Mouse (Mus musculus): ENCODE measurements at regions not wholly inside any gene's neighbourhood (a gene's known extent, or its start where the extent isn't known, plus 50 kb on each side); places are given as distances from the start of the nearest gene placed in this dataset.

DNA sequence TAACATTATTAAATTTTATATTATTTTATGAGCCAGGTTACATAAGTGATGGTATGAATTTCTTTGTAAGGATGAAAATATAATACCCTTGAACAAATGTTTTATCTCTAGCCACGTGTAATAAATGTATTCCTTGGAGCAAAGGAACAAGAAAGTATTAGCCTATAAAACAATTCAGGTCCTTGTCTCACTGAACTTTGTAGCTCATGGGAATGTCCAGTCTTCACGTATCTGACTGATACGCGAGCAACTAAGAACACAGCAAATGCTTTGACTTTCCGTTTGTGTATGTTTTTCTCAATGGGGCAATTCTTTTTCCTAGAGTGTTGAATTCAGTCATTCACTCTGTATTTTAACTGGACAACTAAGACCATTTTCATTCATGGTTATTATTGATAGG is 216.9 kb upstream of the Mettl25 start:
- intact Hi-C loops (cut with DNase I) = no loop called here
- no peak for DNase-seq (ENCODE audit: low spot score in 2 of 2)

DNA sequence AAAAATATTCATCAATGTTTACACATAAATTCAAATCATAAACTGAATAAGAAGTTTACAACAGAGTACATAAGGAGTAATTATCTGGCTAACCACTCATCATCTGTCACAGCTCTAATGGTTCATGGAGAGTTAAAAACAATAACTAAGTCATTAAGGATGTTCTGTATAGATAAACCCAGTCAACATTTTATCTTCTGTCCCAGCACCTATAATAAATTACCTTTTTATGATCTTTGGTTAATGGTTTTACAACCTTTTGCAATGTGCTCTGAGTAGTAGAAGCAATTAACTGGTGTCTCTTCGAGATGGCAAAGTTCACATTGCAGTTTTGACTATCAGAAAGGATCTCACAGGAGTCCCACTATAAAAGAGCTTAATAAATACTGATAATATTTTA is 197.3 kb upstream of the Mettl25 start:
- no peak for DNase-seq (ENCODE audit: low spot score in 2 of 2)

DNA sequence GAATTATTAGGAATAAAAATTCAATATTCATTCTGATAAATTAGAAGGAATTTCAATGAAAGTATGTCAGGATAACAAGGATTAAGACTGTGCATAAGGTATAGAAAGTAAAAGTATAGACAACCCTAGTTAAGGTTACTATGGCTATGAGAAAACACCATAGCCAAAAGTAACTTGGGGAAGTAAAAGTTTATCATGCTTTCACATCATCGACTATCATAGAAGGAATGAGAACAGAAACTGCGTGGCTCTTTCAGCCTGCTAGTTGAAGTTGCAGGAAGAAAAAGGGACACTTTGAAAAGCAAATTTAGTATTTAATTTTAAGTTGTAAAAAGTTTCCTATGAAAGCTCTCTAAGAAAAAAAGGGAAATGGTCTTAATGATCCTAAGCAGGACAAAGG is 196.9 kb upstream of the Mettl25 start:
- DNase-seq (ENCODE audit: low spot score in 2 of 2) = no peak
- intact Hi-C loops (cut with DNase I) = no loop called here

More for the DNA sequence above, 197.3 kb upstream of the Mettl25 start:
- intact Hi-C loops (cut with DNase I) = no loop called here

DNA sequence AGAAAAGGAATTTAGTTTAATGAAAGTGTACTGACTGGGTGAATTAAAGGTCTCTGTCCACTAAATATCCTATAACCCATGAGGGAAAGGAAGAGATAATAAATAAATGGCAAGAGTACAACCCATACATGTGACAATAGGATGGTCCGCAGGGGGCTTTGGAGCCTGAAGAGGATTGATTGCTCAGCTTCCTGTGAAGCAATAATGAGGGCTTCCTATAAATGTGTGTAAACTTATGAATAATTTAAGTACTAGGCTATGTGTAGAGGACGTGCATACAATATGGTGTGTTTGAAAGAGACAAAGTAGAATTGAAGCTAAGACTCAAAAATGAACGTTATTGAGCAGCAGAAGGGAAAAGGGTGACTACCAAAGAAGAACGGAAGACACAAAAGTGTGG is 192.2 kb upstream of the Mettl25 start:
- intact Hi-C loops (cut with DNase I) = no loop called here
- DNase-seq (ENCODE audit: low spot score in 2 of 2) = no peak

DNA sequence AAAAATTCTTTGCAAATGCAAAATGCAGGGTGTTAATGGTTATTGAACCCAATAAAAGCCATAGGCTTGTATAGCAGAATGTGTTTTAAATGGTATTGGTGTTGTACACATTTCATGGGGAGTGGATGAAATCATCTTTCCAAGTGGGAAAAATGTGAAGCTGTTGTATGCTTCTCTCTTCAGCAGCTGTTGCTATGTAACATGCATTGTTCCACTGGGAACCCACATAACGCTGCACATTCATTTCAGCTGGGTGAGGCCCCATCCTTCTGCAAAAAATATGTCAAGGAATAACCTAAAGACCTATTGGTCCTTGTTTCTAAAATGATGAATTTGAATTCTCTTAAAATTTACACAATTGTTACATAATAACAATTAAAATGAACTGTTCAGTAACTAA is 183.5 kb upstream of the Mettl25 start:
- intact Hi-C loops (cut with DNase I) = no loop called here
- DNase-seq (ENCODE audit: low spot score in 2 of 2) = no peak

DNA sequence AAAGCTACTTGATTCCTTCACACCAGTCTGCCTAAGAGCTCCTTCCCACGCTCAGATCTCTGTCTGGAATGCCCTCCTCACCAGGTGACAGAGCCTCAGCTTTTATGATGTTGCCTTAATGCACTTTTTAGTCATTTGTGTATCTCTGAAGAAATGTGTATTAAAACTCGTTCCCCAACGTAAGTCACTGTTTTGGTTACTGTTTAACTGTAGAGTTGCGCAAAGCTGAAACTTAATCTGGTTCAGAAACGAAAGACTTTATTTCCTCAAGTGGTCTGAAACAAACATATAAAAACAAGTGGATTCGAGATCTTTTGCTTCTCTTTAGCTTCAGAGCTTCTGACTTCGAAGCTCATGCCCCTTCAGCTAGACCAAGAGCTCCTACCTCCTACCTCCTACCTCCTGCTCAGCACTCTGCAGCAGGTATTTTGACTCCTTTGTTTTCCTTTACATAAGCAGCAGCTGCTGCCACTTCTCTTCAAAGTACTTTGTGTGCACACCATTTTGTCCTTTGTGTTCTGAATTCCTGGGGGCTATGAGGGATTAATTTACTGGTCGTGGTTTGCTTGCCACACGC is 182.5 kb upstream of the Mettl25 start:
- no peak for DNase-seq (ENCODE audit: low spot score in 2 of 2)
- intact Hi-C loops (cut with DNase I) = no loop called here

DNA sequence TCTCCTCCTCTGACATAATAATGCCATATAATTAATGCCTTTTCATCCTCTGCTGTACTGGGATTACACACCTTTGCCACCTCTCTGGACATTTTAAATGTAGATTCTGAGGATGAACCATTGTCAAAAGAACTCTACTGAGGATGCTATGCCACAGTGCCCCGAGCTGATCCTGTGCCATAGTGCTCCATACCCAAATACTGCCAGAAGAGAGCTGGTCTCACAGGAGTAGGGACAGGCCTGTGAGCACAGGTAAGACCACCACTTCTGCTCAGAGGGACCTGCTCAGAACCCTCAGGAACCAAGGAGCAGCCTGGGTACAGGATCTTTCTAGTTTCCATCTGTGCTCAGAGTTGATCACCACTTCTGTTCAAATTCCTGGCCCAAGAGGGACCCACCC is 174.8 kb upstream of the Mettl25 start:
- intact Hi-C loops (cut with DNase I) = no loop called here
- DNase-seq (ENCODE audit: low spot score in 2 of 2) = no peak

DNA sequence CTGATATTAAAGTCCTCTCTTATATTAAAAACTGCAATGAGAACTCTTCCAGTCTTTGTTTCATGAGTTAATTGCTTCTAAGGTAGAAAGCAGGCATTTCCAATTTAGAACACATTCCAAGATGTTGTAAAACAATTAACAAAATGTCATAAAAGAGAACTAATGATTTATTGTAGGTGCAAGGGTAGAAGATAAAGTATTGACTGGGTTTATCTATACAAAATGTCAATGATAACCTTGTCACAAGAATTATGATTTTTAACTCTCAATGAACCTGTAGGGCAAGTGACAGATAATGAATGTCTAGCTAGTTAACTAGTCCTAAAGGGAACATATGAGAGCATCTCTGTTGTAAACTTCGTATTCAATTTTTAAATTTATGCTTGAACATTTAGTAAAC is 174.3 kb upstream of the Mettl25 start:
- no peak for DNase-seq (ENCODE audit: low spot score in 2 of 2)

DNA sequence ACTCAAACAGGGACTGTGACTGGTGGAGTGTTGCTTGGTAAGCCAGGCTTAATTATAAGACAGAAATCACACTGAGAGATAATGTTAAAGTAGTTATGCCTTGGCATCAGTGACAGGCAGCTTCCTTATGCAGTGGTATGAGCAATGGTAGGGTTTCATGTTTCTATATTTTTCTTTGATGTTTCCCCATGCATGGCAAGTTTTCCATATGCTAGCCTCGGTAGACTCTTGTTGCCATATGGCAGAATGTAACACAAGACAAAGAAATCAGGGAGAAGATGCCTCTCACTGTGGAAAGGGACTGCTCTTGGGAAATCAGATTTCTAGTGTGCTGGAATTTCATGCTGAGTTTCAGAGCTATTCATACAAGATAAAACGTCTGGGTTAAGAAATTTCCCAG is 169.0 kb upstream of the Mettl25 start:
- DNase-seq (ENCODE audit: low spot score in 2 of 2) = peak; percentile 5 to 13
- intact Hi-C loops (cut with DNase I) = no loop called here

More for the DNA sequence above, 174.3 kb upstream of the Mettl25 start:
- intact Hi-C loops (cut with DNase I) = no loop called here

DNA sequence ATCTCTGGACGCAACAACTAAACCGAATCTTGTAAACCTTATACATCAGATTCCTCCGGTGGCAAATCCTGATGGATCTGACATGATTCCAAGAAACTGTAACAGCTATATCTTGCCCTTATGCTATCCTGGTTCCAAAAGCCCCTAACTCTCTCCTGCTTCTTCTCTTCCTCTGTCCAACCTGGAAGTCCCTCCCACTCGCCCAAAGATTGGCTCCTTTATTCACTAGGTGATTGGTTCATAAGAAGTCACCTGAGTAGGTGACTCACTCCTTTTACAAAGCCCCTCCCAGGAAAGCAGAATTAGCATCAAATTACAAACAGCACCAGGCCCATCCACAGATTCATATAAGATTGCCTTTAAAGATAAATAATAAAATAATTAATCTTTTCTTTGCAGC is 166.2 kb upstream of the Mettl25 start:
- DNase-seq (ENCODE audit: low spot score in 2 of 2) = no peak

DNA sequence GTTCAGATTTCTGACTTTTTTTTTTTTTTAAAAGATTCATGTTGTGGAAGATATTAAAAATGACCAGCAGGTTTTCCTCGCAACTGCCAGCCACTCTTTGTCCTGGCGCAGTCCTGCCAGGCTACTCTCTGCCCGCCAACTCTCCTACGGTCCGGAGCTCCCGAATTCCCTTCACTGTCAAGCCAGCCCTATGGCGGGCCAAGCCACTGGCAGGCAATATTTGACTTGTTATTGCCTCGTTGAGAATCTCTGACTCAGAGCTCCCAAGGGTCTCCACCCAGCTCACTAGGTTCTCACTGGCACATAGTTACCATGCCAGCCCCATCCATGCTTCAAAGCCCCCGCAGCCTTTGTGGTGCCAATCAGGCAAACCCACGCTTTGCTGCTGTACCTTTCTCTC is 165.7 kb upstream of the Mettl25 start:
- intact Hi-C loops (cut with DNase I) = no loop called here
- DNase-seq (ENCODE audit: low spot score in 2 of 2) = no peak

More for the DNA sequence above, 166.2 kb upstream of the Mettl25 start:
- intact Hi-C loops (cut with DNase I) = no loop called here

DNA sequence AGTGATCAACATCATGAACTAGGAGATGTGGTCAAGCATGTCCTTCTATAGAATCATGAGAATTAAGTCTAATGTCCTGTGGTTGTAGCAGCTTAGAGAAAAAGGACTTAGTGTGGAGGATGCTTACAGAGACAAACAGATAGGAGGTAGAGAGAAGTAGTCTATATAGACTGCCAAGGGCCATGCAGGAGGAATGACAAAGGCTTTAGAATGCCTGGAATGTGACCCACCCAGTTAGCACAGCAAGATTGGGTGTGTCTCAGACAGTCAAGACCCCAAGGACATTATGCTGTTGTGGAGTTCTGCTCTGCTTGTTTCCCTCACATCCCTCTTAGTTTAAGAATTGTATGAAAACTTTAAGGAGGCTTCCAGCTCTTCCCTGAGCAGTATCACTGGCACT is 164.9 kb upstream of the Mettl25 start:
- DNase-seq (ENCODE audit: low spot score in 2 of 2) = no peak
- intact Hi-C loops (cut with DNase I) = no loop called here

DNA sequence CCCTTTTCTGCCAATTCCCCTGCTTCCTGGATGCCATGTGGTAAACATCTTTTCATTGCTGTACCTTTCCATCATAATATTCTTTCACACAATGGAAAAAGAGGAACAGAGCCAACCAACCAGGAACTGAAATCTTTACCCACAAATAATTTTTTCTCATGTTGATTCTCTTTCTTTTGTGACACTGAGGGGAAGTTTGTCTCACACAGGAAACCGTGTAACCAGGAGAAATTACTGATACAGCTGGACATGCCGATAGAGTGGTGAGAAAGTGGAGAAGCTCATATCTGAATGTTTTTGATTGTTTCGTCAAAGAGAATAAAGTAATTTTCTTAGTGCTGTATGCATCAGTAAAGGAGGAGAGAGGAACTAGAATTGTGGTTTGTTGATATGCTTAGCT is 116.3 kb upstream of the Mettl25 start:
- DNase-seq (ENCODE audit: low spot score in 2 of 2) = no peak
- intact Hi-C loops (cut with DNase I) = no loop called here

DNA sequence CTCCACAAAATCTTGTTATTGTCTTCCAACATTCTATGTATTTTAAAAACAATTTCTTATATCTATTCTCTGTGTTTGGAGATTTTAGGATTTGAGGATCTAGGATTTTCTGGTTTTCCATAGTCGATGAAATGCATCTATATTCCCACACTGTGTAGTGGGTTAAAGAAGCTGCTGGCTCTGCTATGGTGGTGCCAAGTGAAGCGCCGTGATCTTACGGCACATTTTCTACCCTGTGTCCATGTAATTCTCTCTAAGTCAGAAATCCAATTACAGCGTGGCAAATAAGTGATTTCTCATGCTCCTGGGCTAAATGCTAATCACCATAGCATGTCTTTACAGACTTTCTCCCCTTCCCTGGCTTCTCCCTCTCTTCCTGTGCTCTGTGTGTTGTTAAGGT is 92.1 kb upstream of the Mettl25 start:
- intact Hi-C loops (cut with DNase I) = no loop called here
- DNase-seq (ENCODE audit: low spot score in 2 of 2) = no peak

DNA sequence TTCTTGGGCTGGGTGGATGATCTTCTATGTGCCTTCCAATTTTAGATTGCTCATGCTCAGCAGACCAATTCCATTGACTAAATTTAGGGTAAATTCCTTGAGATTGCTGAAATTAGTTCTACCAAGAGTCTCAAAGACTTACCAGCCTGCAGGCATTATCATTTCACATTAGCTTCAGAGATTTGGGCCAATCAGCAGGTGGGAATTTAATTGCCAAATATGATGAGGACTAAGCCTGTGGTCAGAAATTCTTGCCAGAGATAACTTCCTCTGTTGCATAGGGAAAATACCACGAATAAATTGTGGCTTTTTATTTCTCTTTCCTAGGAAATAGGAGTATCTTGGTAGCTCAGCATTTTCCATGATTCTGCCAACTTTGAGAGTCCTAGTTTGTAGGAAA is 91.6 kb upstream of the Mettl25 start:
- intact Hi-C loops (cut with DNase I) = no loop called here
- DNase-seq (ENCODE audit: low spot score in 2 of 2) = no peak

DNA sequence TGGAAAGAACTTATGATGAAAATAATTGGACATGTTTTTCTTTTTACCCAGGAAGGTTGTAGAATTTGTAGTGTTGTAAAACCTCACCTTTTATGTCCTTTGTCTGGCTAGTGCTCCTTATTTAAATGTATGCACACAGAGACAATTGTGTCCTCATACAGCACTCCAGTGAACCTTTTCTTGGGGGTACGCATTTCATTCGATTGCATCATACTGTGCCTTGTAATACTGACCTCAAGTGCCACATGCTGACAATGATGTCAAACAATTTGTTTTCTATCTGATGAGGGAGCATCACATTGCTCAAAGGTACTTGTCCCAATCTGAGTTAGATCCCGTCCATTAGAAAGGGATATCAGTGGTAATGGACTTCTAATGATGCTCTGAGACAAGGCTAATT is 86.4 kb upstream of the Mettl25 start:
- intact Hi-C loops (cut with DNase I) = no loop called here
- no peak for DNase-seq (ENCODE audit: low spot score in 2 of 2)

DNA sequence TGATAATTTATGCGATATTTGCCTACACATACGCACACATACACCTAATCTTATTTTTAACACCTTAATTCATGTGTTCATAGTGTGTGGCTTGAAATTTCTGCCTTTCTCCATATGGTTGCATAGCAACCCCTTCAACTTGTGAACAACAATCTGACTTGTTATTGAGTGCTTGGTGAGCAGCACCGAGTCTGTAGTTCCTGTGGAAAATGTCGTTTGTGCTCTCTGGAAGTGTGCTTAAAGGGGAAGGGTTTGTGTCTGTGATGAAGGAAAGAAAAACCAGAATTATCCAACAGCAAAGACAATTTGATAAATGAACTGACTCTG is 85.7 kb upstream of the Mettl25 start:
- peak; percentile 4 for DNase-seq (ENCODE audit: low spot score in 2 of 2)
- intact Hi-C loops (cut with DNase I) = no loop called here

DNA sequence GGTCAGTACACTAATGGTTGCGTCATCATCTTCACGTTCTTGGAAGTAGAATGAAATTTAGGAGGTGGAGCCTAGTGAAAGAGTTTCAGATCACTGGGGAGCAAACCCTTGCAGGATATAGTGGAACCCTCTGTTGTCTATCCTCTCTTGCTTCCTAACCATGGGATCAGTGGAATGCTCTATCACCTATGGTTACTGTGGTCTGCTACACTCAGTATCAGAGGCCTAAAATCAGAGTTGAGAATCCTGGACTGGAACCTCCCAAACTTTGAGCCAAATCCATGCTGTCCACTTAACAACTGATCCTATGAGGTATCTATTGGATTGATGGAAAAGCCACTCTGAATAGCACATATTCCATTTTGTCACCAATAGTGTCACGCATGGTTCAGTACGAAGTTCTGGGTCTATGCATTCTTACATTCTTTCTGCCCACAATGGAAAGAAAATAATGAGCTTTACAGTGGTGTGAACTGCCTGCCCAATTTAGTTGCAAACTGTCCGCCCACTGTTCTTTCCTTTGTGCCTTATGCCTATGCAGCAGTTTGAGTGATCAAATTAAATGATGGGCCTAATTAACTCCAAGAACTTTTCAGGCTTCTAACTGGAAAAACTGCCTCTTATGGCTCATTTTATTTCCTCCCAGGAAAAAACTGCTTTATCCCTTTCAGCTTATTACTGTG is 85.2 kb upstream of the Mettl25 start:
- intact Hi-C loops (cut with DNase I) = no loop called here

DNA sequence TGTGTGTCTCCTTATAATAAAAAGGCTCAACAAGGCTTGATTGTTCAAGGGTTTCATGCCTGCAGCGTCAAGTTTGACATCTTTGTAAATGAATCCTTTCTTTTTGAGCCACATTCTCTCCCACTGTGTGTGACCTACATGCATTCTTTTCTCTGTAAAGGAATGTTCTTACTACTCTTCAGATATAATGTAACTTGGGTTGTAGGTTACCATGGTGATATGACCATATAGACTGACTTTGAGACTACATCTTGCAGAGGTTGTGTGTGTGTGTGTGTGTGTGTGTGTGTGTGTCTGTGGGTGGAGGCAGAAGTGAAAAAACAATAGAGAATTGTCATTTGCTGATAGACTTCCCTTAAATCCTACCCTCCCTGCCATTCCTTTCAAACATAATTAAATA is 58.5 kb upstream of the Mettl25 start:
- peak in 1 of 2 experiments; percentile 3 for DNase-seq (ENCODE audit: low spot score in 2 of 2)
- intact Hi-C loops (cut with DNase I) = no loop called here

More for the DNA sequence above, 85.2 kb upstream of the Mettl25 start:
- DNase-seq (ENCODE audit: low spot score in 2 of 2) = peak; percentile 32 to 56

DNA sequence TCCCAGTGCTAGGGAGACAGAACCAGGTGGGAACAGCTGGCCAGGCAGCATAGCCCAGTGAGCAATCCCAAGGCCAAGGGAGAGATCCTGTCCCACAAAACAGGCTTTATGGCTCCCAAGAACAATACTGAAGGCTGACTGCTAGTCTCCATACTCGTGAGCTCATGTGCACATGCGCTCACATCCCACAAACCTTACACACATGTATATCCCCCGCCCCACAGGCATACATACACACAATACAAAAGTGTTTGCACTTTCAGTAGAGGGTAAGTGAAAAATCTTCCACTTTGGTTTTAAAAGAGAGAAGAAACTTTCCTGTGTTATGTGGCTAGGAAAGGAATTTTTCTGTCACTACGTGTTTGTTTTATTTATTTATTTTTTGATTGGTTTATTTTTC is 58.0 kb upstream of the Mettl25 start:
- intact Hi-C loops (cut with DNase I) = no loop called here
- no peak for DNase-seq (ENCODE audit: low spot score in 2 of 2)
